Mouse (Mus musculus): ENCODE results near the gene Arf1. TPM values are rescaled to one million over a fixed set of nuclear protein-coding genes. Genes with fewer than 3 reads are reported as not detected.

Gene Arf1
- polyA plus RNA-seq, 1 experiment from 2014 or later = 611 TPM

DNA sequence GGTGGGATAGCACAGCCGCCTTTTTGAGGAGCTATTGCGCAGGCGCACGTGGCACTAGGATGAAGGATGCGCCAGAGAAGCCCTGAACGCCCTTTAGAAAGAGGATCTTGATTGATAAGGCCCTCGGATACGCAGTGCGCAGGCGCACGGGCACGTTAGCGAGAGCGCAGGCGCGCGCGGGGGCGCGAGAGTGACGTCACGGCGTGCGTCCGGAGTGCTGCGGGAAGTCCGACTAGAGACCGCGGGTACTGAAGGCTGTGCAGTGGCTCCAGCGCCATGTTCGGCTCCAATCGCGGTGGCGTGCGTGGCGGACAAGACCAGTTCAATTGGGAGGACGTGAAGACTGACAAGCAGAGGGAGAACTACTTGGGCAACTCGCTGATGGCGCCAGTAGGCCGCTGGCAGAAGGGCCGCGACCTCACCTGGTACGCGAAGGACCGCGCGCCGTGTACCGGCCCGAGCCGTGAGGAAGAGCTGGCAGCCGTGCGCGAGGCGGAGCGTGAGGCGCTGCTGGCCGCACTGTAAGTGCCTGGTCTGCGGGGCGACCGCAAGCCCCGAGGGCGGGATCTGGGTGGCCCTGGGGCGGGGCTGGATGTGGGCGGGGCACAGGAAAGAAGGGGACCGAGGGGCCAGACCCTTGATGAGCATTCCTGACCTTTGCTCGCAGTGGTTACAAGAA lies 19.8 kb downstream of the Arf1 start, which contains the start of gene 2310033P09Rik:
Gene 2310033P09Rik, plus strand, starts transcription at position 169 of the 679 bp plus-strand sequence.
- H3K27ac ChIP-seq = peak within 1 kb of the TSS; percentile 87
- ATAC-seq (ENCODE audit: low FRiP score) (peak; percentile 88), DNase-seq (ENCODE audit: low spot score) (peak; percentile 100)
- peaks cover 17% of the 10 kb centered on the region for H3K4me1 ChIP-seq (replicated peaks; ENCODE audit: control insufficient read depth, insufficient read depth, low read length)
- H3K9ac ChIP-seq = peak within 1 kb of the TSS; percentile 77
- H3K36me3 ChIP-seq (replicated peaks; ENCODE audit: control insufficient read depth, insufficient read depth) = peaks cover 72% of the 10 kb centered on the region
- H3K27me3 ChIP-seq (ENCODE audit: control insufficient read depth, insufficient read depth, low read length) = no peaks in the 10 kb centered on the region
- H3K9me3 ChIP-seq (ENCODE audit: control insufficient read depth, low read length) = no peaks in the 10 kb centered on the region
- peak within 1 kb of the TSS; percentile 69 for H3K4me3 ChIP-seq (replicated peaks; ENCODE audit: low read length)
- under 1% methylated on average over 65 of the region's 67 CpGs for WGBS
- peak within 1 kb of the TSS; percentile 91 for H3K4me2 ChIP-seq (replicated peaks)

DNA sequence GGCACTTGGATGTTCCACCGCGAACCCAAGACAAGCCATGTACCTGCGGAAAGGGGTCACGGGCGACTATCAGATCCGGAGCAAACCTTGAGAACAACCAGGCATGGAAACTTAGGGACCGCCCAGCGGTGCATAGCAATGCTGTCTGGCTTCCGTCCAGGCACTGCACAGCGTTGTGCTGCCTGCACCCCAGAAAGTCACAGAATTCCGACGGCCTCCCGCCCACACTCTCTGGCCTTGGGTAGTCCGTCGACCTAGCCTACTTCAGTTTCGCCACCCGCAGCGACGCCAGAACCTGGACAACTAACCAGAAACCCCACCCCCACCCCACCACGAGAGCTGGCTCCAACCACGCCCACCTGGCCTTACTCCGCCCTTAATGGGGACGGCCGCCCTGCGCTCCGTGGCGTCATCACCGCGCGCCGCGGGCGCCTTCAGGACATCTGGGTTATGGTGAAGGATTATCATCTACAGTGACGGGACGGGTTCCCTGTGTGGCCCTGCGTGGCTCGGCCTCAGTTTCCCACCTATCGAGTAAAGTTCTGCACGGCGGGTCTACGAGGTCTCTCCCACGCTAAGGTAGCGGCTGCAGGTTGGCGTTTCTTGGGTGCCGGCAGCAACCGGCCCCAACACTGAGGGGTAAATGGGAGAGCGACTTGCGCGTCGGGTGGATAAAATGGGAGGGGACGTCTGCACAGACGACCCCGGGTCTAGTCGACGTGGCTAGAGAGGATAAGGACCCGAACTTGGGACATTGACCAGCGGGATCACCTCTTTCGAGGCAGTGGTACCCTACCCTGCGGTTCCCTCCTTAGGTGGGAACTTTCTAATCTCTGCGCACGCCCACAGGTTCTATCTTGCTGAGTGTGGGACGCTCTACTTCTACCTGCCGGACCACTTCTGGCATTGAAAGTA lies 25.7 kb downstream of the Arf1 start, which contains the start of gene Mrpl55:
Gene Mrpl55, plus strand, starts transcription at position 406 of the 915 bp plus-strand sequence.
- H3K4me3 ChIP-seq (replicated peaks; ENCODE audit: low read length) = peak within 1 kb of the TSS; percentile 83
- H3K4me2 ChIP-seq (replicated peaks) = peak within 1 kb of the TSS; percentile 91
- peaks cover 35% of the 10 kb centered on the region for H3K36me3 ChIP-seq (replicated peaks; ENCODE audit: control insufficient read depth, insufficient read depth)
- DNase-seq (ENCODE audit: low spot score) (peak; percentile 97), ATAC-seq (ENCODE audit: low FRiP score) (peak; percentile 93)
- under 1% methylated on average over 63 of the region's 63 CpGs for WGBS
- peaks cover 15% of the 10 kb centered on the region for H3K4me1 ChIP-seq (replicated peaks; ENCODE audit: control insufficient read depth, insufficient read depth, low read length)
- peak within 1 kb of the TSS; percentile 65 for H3K27ac ChIP-seq
- peak within 1 kb of the TSS; percentile 80 for H3K9ac ChIP-seq
- H3K9me3 ChIP-seq (ENCODE audit: control insufficient read depth, low read length) = no peaks in the 10 kb centered on the region
- no peaks in the 10 kb centered on the region for H3K27me3 ChIP-seq (ENCODE audit: control insufficient read depth, insufficient read depth, low read length)

DNA sequence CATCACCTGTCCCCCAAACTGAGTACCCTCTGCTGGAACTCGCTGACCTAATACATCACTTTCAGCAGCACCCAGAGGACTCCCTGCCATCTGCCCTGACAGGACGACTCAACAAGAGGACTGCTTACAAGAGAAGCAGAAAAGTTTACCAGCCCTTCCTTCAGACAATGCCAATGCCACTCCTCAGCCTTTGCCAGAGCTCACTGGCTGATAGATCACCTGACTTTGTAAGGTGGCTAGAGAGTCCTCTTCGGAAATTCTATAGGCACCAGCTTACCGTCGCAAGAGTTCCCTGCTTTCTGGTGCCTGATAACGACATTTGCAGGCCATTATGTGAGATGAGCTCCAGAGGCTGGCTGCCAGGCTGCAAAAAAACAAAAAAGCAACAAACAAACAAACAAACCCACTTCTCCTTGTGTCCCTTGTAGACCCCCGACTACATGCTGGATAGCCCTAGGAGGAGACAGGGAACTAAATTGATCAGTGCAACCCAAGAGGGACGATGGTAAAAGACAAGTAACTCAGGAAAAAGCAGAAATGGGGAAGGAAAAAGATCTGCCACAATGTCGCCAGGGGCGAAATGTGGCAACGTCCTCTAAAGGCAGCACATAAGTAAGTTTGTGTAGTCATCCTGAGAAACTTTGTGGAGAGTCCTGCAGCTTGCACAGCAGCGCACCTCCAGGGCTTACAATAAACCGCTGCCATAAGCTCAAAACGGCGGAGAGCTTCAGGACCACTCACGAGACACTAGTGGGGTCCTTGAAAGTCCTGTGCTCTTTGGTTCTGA lies 26.7 kb downstream of the Arf1 start:
- Histone ChIP-seq H3K9me3 (ENCODE audit: control insufficient read depth, low read length) (no peaks in the 10 kb centered on the region), H3K4me1 (replicated peaks; ENCODE audit: control insufficient read depth, insufficient read depth, low read length) (peaks cover 15% of the 10 kb centered on the region), H3K36me3 (replicated peaks; ENCODE audit: control insufficient read depth, insufficient read depth) (peaks cover 27% of the 10 kb centered on the region), H3K27ac (peak overlapping the region; percentile 55; the same call in 1 of the 2 replicates), H3K27me3 (ENCODE audit: control insufficient read depth, insufficient read depth, low read length) (no peaks in the 10 kb centered on the region), H3K9ac (peak overlapping the region; percentile 80), H3K4me2 (replicated peaks) (peak overlapping the region; percentile 91), H3K4me3 (replicated peaks; ENCODE audit: low read length) (peak overlapping the region; percentile 83)
- ATAC-seq (ENCODE audit: low FRiP score) = no peak
- 38% methylated on average over 16 of the region's 16 CpGs for WGBS
- DNase-seq (ENCODE audit: low spot score) = no peak

DNA sequence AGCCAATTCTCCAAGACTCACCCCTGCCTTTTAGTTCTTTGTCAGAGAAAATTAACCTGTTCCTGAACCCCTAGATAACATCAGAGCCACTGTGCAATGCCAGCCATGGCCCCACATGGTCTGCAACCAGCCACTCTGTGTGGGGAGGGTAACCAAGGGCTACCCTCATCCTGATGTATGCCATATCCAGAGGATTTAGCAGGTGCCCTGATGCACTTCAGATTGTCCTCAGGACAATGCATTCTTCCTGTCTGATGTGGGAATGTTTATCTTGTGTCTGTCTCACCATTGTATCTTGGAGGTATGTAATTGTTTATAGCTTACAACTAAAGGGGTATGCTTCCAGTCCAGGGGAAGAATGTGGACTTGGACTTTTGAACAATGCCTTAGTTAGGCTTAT lies 31.8 kb downstream of the Arf1 start:
- no peak for ATAC-seq (ENCODE audit: low FRiP score)
- H3K9me3 ChIP-seq (ENCODE audit: control insufficient read depth, low read length) = no peaks in the 10 kb centered on the region

GRCm38 (mm10) chr11:59192059-59192386 lies 36.0 kb downstream of the Arf1 start, which contains the start of gene Guk1:
TSS of gene Guk1 (minus strand) at chr11:59192212.
- no peaks in the 10 kb centered on the region for H3K36me3 ChIP-seq (replicated peaks; ENCODE audit: control insufficient read depth, insufficient read depth)
- no peak for DNase-seq (ENCODE audit: low spot score)

More for the DNA sequence above, 31.8 kb downstream of the Arf1 start:
- Histone ChIP-seq H3K27me3 (ENCODE audit: control insufficient read depth, insufficient read depth, low read length) (no peaks in the 10 kb centered on the region), H3K36me3 (replicated peaks; ENCODE audit: control insufficient read depth, insufficient read depth) (0 out of 2 replicates have a peak, but pooled peaks cover 5% of the 10 kb centered on the region), H3K9ac (no peak overlapping the region), H3K4me3 (replicated peaks; ENCODE audit: low read length) (no peak overlapping the region), H3K27ac (no peak overlapping the region), H3K4me1 (replicated peaks; ENCODE audit: control insufficient read depth, insufficient read depth, low read length) (peaks cover 7% of the 10 kb centered on the region), H3K4me2 (replicated peaks) (no peak overlapping the region)
- no peak for DNase-seq (ENCODE audit: low spot score)

GRCm38 (mm10) chr11:59191231-59192058 lies 36.6 kb downstream of the Arf1 start:
- Histone ChIP-seq H3K9me3 (ENCODE audit: control insufficient read depth, low read length) (no peaks in the 10 kb centered on the region), H3K4me3 (replicated peaks; ENCODE audit: low read length) (peak overlapping the region; percentile 62), H3K4me2 (replicated peaks) (peak overlapping the region; percentile 85), H3K36me3 (replicated peaks; ENCODE audit: control insufficient read depth, insufficient read depth) (peaks cover 4% of the 10 kb centered on the region), H3K4me1 (replicated peaks; ENCODE audit: control insufficient read depth, insufficient read depth, low read length) (peaks cover 13% of the 10 kb centered on the region), H3K27ac (peak overlapping the region; percentile 91), H3K27me3 (ENCODE audit: control insufficient read depth, insufficient read depth, low read length) (no peaks in the 10 kb centered on the region), H3K9ac (peak overlapping the region; percentile 85)
- peak; percentile 86 for DNase-seq (ENCODE audit: low spot score)
- under 1% methylated on average over 58 of the region's 59 CpGs for WGBS
- peak; percentile 94 for ATAC-seq (ENCODE audit: low FRiP score)

More at GRCm38 (mm10) chr11:59192059-59192386, 36.0 kb downstream of the Arf1 start, which contains the start of gene Guk1:
- H3K4me3 ChIP-seq (replicated peaks; ENCODE audit: low read length) = peak within 1 kb of the TSS; percentile 62
- peaks cover 13% of the 10 kb centered on the region for H3K4me1 ChIP-seq (replicated peaks; ENCODE audit: control insufficient read depth, insufficient read depth, low read length)
- peak within 1 kb of the TSS; percentile 85 for H3K4me2 ChIP-seq (replicated peaks)
- ATAC-seq (ENCODE audit: low FRiP score) = peak; percentile 31; the same call in 1 of the 2 replicates
- H3K27ac ChIP-seq = peak within 1 kb of the TSS; percentile 91
- H3K9ac ChIP-seq = peak within 1 kb of the TSS; percentile 85
- no peaks in the 10 kb centered on the region for H3K9me3 ChIP-seq (ENCODE audit: control insufficient read depth, low read length)
- 6% methylated on average over 16 of the region's 16 CpGs for WGBS
- no peaks in the 10 kb centered on the region for H3K27me3 ChIP-seq (ENCODE audit: control insufficient read depth, insufficient read depth, low read length)

DNA sequence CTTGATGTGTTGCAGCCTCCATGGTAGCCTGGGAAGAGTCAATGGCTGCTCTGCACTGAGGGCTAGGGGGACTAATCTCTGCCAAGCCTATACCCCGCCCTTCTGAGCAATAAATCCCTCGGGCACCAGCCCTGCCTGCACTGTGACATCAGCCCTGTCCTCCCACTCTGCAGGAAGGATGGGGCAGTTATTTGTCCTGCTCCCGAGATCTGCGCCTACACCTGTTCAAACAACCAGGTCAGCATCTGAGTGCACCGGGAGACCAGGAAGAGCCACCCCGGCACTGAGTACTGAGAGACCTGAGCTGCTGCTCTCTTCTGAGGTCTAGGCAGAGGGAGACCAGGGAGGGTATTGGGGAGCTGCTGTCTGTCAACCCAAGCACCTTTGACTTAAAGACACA lies 40.4 kb downstream of the Arf1 start:
- no peak overlapping the region for H3K9ac ChIP-seq
- H3K4me1 ChIP-seq (replicated peaks; ENCODE audit: control insufficient read depth, insufficient read depth, low read length) = peaks cover 13% of the 10 kb centered on the region
- no peak for ATAC-seq (ENCODE audit: low FRiP score)
- 87% methylated on average over 6 of the region's 6 CpGs for WGBS
- H3K9me3 ChIP-seq (ENCODE audit: control insufficient read depth, low read length) = no peaks in the 10 kb centered on the region
- no peaks in the 10 kb centered on the region for H3K27me3 ChIP-seq (ENCODE audit: control insufficient read depth, insufficient read depth, low read length)
- H3K27ac ChIP-seq = no peak overlapping the region
- H3K36me3 ChIP-seq (replicated peaks; ENCODE audit: control insufficient read depth, insufficient read depth) = peaks cover 40% of the 10 kb centered on the region
- H3K4me2 ChIP-seq (replicated peaks) = no peak overlapping the region
- no peak overlapping the region for H3K4me3 ChIP-seq (replicated peaks; ENCODE audit: low read length)
- DNase-seq (ENCODE audit: low spot score) = no peak

DNA sequence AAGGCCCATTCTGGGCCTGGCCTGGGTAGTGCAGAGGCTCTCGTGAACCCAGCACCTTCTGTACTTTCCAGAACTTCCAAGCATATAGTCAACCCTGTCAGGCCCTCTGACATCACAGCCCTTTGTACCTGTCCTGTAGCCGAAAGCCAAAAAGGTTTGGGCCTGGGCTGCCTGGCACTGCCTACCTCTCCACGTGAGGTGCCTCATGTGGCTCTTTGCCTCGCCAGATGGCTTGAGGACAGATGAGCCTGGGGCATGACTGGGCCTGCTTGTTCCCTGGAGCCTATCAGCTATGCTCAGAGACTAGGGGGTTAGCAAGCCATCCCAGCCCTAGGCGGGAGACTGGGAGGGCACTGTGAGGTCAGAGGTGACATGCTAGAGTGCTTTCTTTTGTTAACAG lies 42.6 kb downstream of the Arf1 start:
- Histone ChIP-seq H3K9me3 (ENCODE audit: control insufficient read depth, low read length) (no peaks in the 10 kb centered on the region), H3K4me2 (replicated peaks) (no peak overlapping the region), H3K27ac (no peak overlapping the region), H3K4me1 (replicated peaks; ENCODE audit: control insufficient read depth, insufficient read depth, low read length) (peaks cover 5% of the 10 kb centered on the region), H3K9ac (no peak overlapping the region), H3K27me3 (ENCODE audit: control insufficient read depth, insufficient read depth, low read length) (no peaks in the 10 kb centered on the region), H3K4me3 (replicated peaks; ENCODE audit: low read length) (no peak overlapping the region), H3K36me3 (replicated peaks; ENCODE audit: control insufficient read depth, insufficient read depth) (peaks cover 44% of the 10 kb centered on the region)
- ATAC-seq (ENCODE audit: low FRiP score) (no peak), DNase-seq (ENCODE audit: low spot score) (no peak)
- WGBS = 88% methylated on average over 5 of the region's 5 CpGs

Measured in hindbrain, embryonic 14.5 days (tissue).